Mouse (Mus musculus) left cerebral cortex, postnatal 25 days (tissue): ENCODE measurements around the gene Serpinb9b. TPM values are rescaled to one million over a fixed set of nuclear protein-coding genes. Genes with fewer than 3 reads are reported as not detected.
A peak's percentile ranks its signal among the peaks of the same experiment; 100 is the strongest.

Experiments used
- DNase-seq, 2 experiments: peaks; one replicate each; pipeline ENCODE4 v3.0.0; 2022; ENCODE audit warnings: low spot score in 2 of 2, mixed read lengths in 1 of 2
- intact Hi-C: fragments of 180-260 bp; cut with DNase I; formaldehyde crosslinking; loops from one replicate; pipeline ENCODE4 v1.15.1; 2025
- total RNA-seq, 2 experiments: library from RNA; stranded (reverse); gene quantifications; 2 replicates each; pipeline ENCODE4 v1.2.3; 2021

Gene Serpinb9b
- total RNA-seq, 2 experiments from 2014 or later, result not detected

- DNase-seq, result no peak
Observed at GRCm38 (mm10) chr13:33089566-33089965, 62.4 kb downstream of the Serpinb9b start.

DNA sequence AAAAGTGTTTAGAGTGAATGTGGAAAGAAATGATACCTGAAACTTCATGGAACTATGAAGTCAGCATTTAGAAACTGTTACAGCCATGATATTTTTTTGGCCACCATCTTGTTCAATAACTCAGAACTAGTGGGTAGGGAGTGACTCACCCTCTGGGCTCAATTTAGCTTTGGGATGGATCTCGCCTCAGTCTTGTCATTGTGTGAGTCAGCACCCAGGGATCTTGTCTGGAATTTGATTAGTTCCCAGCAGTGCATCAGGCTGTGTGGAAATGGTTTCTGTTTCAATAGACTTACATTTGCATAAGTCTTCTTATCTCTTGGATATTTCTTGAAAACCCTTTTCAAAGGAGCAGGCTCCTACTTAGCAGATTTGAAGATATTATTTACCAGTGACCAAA is 63.3 kb downstream of the Serpinb9b start:
- intact Hi-C loops, result no loop called here
- DNase-seq, result peak; percentile 38 to 93

More at GRCm38 (mm10) chr13:33089566-33089965, 62.4 kb downstream of the Serpinb9b start:
- intact Hi-C loops, result no loop called here

- no peak for DNase-seq
- intact Hi-C loops, result no loop called here
Observed at GRCm38 (mm10) chr13:33091306-33091705, 64.1 kb downstream of the Serpinb9b start.

Other genes with a start within 250 kb of the Serpinb9b start
- gene Mylk4, start 243.5 kb upstream of the Serpinb9b start, total RNA-seq, result under 1 TPM; 0.14 to 0.16 TPM
- gene Wrnip1, start 225.4 kb upstream of the Serpinb9b start, total RNA-seq, result 10 to 100 TPM; 56.5 to 67.2 TPM
- 1 to 10 TPM; 1.1 to 1.7 TPM for gene D930007J09Rik, start 224.6 kb upstream of the Serpinb9b start, total RNA-seq
- gene Serpinb1a, start 176.2 kb upstream of the Serpinb9b start, total RNA-seq, result 1 to 10 TPM; 2.5 to 3.8 TPM
- not detected for gene Serpinb1c, start 129.2 kb upstream of the Serpinb9b start, total RNA-seq
- gene Serpinb6b, start 62.2 kb upstream of the Serpinb9b start, total RNA-seq, result 1 to 10 TPM; 1.3 to 1.6 TPM
- gene Serpinb9, start 24.2 kb upstream of the Serpinb9b start, total RNA-seq, result 1 to 10 TPM; 4.0 to 4.7 TPM
- gene Serpinb1b, start 51.2 kb downstream of the Serpinb9b start, total RNA-seq, result 1 to 10 TPM; 1.5 to 2.3 TPM
- gene Serpinb9c, start 132.3 kb downstream of the Serpinb9b start, total RNA-seq, result not detected
- gene Serpinb9d, start 165.5 kb downstream of the Serpinb9b start, total RNA-seq, result not detected
- gene Serpinb9e, start 222.2 kb downstream of the Serpinb9b start, total RNA-seq, result not detected